Mouse (Mus musculus): Measurements from ENCODE around the gene Kcnc1. TPM values are rescaled to one million over a fixed set of nuclear protein-coding genes. Genes with fewer than 3 reads are reported as not detected.

Gene Kcnc1
- total and polyA plus RNA-seq, 3 experiments = not detected

- H3K36me3 ChIP-seq (ENCODE audit: control insufficient read depth in 1 of 2, insufficient read depth in 2 of 2, low read length in 2 of 2) = no peaks in the 10 kb centered on the region
- H3K27me3 ChIP-seq (ENCODE audit: control insufficient read depth in 1 of 2, insufficient read depth in 2 of 2, low read length in 2 of 2) = no peaks in the 10 kb centered on the region; a peak in 1 of 4 replicates
- no peak within 1 kb of the TSS for H3K9ac ChIP-seq (ENCODE audit: control insufficient read depth, low read depth, low read length, poor library complexity, severe bottlenecking)
- H3K4me1 ChIP-seq (ENCODE audit: control insufficient read depth in 1 of 2, insufficient read depth in 2 of 2, low read length in 2 of 2) = no peaks in the 10 kb centered on the region
- no peaks in the 10 kb centered on the region for H3K79me2 ChIP-seq (ENCODE audit: control insufficient read depth, insufficient read depth, low read length, poor library complexity)
- no peak within 1 kb of the TSS for H3K4me3 ChIP-seq (ENCODE audit: control insufficient read depth in 1 of 2, insufficient read depth in 1 of 2, low read depth in 2 of 2, low read length in 2 of 2)
- H3K27ac ChIP-seq (ENCODE audit: control insufficient read depth, low read depth, low read length) = no peak within 1 kb of the TSS
- DNase-seq (ENCODE audit: low read depth, low spot score) = no peak
- no peaks in the 10 kb centered on the region for H3K9me3 ChIP-seq (replicated peaks; ENCODE audit: insufficient read depth, low read length)
- TF ChIP-seq USF1 (IDR thresholded peaks at IDR 0.05; ENCODE audit: low read depth, low read length) (no peak), E2F4 (IDR thresholded peaks at IDR 0.05; ENCODE audit: borderline replicate concordance, low read depth, low read length) (no peak), MEF2A (IDR thresholded peaks at IDR 0.05; ENCODE audit: extremely low read depth, insufficient replicate concordance, low read depth, low read length, poor library complexity, severe bottlenecking) (no peak), ELF1 (IDR thresholded peaks at IDR 0.05; ENCODE audit: low read depth, low read length) (no peak), SMC3 (IDR thresholded peaks at IDR 0.05; ENCODE audit: low read depth, low read length) (no peak), ZKSCAN1 (IDR thresholded peaks at IDR 0.05; ENCODE audit: low read depth, low read length) (no peak), MAFK (IDR thresholded peaks at IDR 0.05; ENCODE audit: borderline replicate concordance, low read depth, low read length) (no peak), MAX (IDR thresholded peaks at IDR 0.05; ENCODE audit: low read length) (no peak), GATA1 (IDR thresholded peaks at IDR 0.05; ENCODE audit: low read depth, low read length) (no peak), CHD2 (IDR thresholded peaks at IDR 0.05; ENCODE audit: low read length) (no peak), SIN3A (IDR thresholded peaks at IDR 0.05; ENCODE audit: low read length) (no peak)
Measured at GRCm38 (mm10) chr7:46376172-46377007, 19.9 kb upstream of the Kcnc1 start, which contains the start of gene Myod1. TSS of gene Myod1 (plus strand) at chr7:46376474.

- Histone ChIP-seq H3K79me2 (ENCODE audit: control insufficient read depth, insufficient read depth, low read length, poor library complexity) (no peaks in the 10 kb centered on the region), H3K9ac (ENCODE audit: control insufficient read depth, low read depth, low read length, poor library complexity, severe bottlenecking) (no peak overlapping the region), H3K9me3 (replicated peaks; ENCODE audit: insufficient read depth, low read length) (no peaks in the 10 kb centered on the region), H3K27me3 (ENCODE audit: control insufficient read depth in 1 of 2, insufficient read depth in 2 of 2, low read length in 2 of 2) (no peaks in the 10 kb centered on the region; a peak in 1 of 4 replicates), H3K4me1 (ENCODE audit: control insufficient read depth in 1 of 2, insufficient read depth in 2 of 2, low read length in 2 of 2) (no peaks in the 10 kb centered on the region), H3K4me3 (ENCODE audit: control insufficient read depth in 1 of 2, insufficient read depth in 1 of 2, low read depth in 2 of 2, low read length in 2 of 2) (no peak overlapping the region), H3K27ac (ENCODE audit: control insufficient read depth, low read depth, low read length) (no peak overlapping the region), H3K36me3 (ENCODE audit: control insufficient read depth in 1 of 2, insufficient read depth in 2 of 2, low read length in 2 of 2) (no peaks in the 10 kb centered on the region)
- TF ChIP-seq GABPA (IDR thresholded peaks at IDR 0.05; ENCODE audit: low read depth, low read length) = no peak
- TF ChIP-seq ETS1 (IDR thresholded peaks at IDR 0.05; ENCODE audit: low read depth, low read length) = no peak
- no peak for TF ChIP-seq ZKSCAN1 (IDR thresholded peaks at IDR 0.05; ENCODE audit: low read depth, low read length)
- TF ChIP-seq TCF12 (IDR thresholded peaks at IDR 0.05; ENCODE audit: low read depth, low read length) = no peak
- no peak for TF ChIP-seq UBTF (IDR thresholded peaks at IDR 0.05; ENCODE audit: borderline replicate concordance, insufficient read depth, low read depth, low read length)
- TF ChIP-seq RCOR1 (IDR thresholded peaks at IDR 0.05; ENCODE audit: low read depth, low read length) = no peak
- TF ChIP-seq CHD2 (IDR thresholded peaks at IDR 0.05; ENCODE audit: low read length) = no peak
- no peak for TF ChIP-seq CHD1 (IDR thresholded peaks at IDR 0.05; ENCODE audit: low read depth, low read length)
- no peak for TF ChIP-seq ZC3H11A (IDR thresholded peaks at IDR 0.05; ENCODE audit: low read depth, low read length)
- no peak for TF ChIP-seq MYB (IDR thresholded peaks at IDR 0.05; ENCODE audit: low read depth, low read length)
- no peak for TF ChIP-seq USF1 (IDR thresholded peaks at IDR 0.05; ENCODE audit: low read depth, low read length)
- no peak for DNase-seq (ENCODE audit: low read depth, low spot score)
Measured at GRCm38 (mm10) chr7:46377008-46377346, 19.3 kb upstream of the Kcnc1 start.

Measured in MEL (cell line).